Mouse (Mus musculus): ENCODE measurements around the gene Apol7c. TPM values are rescaled to one million over a fixed set of nuclear protein-coding genes. Genes with fewer than 3 reads are reported as not detected.
"Not testable (repeated sequence)": the region's sequence is repeated elsewhere in the genome, so short reads cannot be mapped to it uniquely, and the experiment has no call there.

The Apol7c gene
- not detected in 2 replicates for polyA plus RNA-seq (2014; fragmentation: Nextera tagmentation; extraction: Ambion mirVana)

GRCm38 (mm10) chr15:77533216-77533615 lies at the start of gene Apol7c:
TSS of gene Apol7c (minus strand) at chr15:77533316.
- Histone ChIP-seq H3K9ac (ENCODE audit: low read length) (no peak within 1 kb of the TSS), H3K36me3 (ENCODE audit: control insufficient read depth, insufficient read depth, low read length) (no peaks in the 10 kb centered on the region), H3K4me2 (ENCODE audit: low read depth, low read length, severe bottlenecking) (no peak within 1 kb of the TSS), H3K4me3 (ENCODE audit: low read depth, low read length) (no peak within 1 kb of the TSS), H3K27ac (ENCODE audit: low read depth, low read length) (no peak within 1 kb of the TSS), H3K4me1 (replicated peaks; ENCODE audit: control insufficient read depth, insufficient read depth, low read length) (no peaks in the 10 kb centered on the region), H3K9me3 (ENCODE audit: control insufficient read depth, low read length) (no peaks in the 10 kb centered on the region), H3K27me3 (ENCODE audit: control insufficient read depth, insufficient read depth, low read length) (no peaks in the 10 kb centered on the region)
- ATAC-seq (replicated peaks; ENCODE audit: low FRiP score) (no peak), DNase-seq (ENCODE audit: low spot score) (no peak)

- DNase-seq (ENCODE audit: low spot score) (no peak), ATAC-seq (replicated peaks; ENCODE audit: low FRiP score) (no peak)
- no peaks in the 10 kb centered on the region for H3K36me3 ChIP-seq (ENCODE audit: control insufficient read depth, insufficient read depth, low read length)
- H3K27ac ChIP-seq (ENCODE audit: low read depth, low read length): no peak overlapping the region
- no peaks in the 10 kb centered on the region for H3K27me3 ChIP-seq (ENCODE audit: control insufficient read depth, insufficient read depth, low read length)
- H3K9ac ChIP-seq (ENCODE audit: low read length): no peak overlapping the region
- WGBS: 56% methylated on average over 1 of the region's 1 CpGs
- no peaks in the 10 kb centered on the region for H3K9me3 ChIP-seq (ENCODE audit: control insufficient read depth, low read length)
- H3K4me2 ChIP-seq (ENCODE audit: low read depth, low read length, severe bottlenecking): no peak overlapping the region
- no peaks in the 10 kb centered on the region for H3K4me1 ChIP-seq (replicated peaks; ENCODE audit: control insufficient read depth, insufficient read depth, low read length)
- H3K4me3 ChIP-seq (ENCODE audit: low read depth, low read length): no peak overlapping the region
Measured at GRCm38 (mm10) chr15:77581681-77582080, 48.6 kb upstream of the Apol7c start.

GRCm38 (mm10) chr15:77579311-77579710 lies 46.2 kb upstream of the Apol7c start:
- no peak overlapping the region for H3K4me2 ChIP-seq (ENCODE audit: low read depth, low read length, severe bottlenecking)
- no peaks in the 10 kb centered on the region for H3K27me3 ChIP-seq (ENCODE audit: control insufficient read depth, insufficient read depth, low read length)
- H3K36me3 ChIP-seq (ENCODE audit: control insufficient read depth, insufficient read depth, low read length): no peaks in the 10 kb centered on the region
- no peak for ATAC-seq (replicated peaks; ENCODE audit: low FRiP score)
- H3K4me3 ChIP-seq (ENCODE audit: low read depth, low read length): no peak overlapping the region
- H3K4me1 ChIP-seq (replicated peaks; ENCODE audit: control insufficient read depth, insufficient read depth, low read length): no peaks in the 10 kb centered on the region
- 83% methylated on average over 4 of the region's 4 CpGs for WGBS
- DNase-seq (ENCODE audit: low spot score): no peak
- H3K27ac ChIP-seq (ENCODE audit: low read depth, low read length): no peak overlapping the region
- H3K9me3 ChIP-seq (ENCODE audit: control insufficient read depth, low read length): no peaks in the 10 kb centered on the region
- H3K9ac ChIP-seq (ENCODE audit: low read length): no peak overlapping the region

GRCm38 (mm10) chr15:77578801-77579200 lies 45.7 kb upstream of the Apol7c start:
- no peak overlapping the region for H3K4me3 ChIP-seq (ENCODE audit: low read depth, low read length)

GRCm38 (mm10) chr15:77563219-77563618 lies 30.1 kb upstream of the Apol7c start:
- no peaks in the 10 kb centered on the region for H3K9me3 ChIP-seq (ENCODE audit: control insufficient read depth, low read length)

More at GRCm38 (mm10) chr15:77578801-77579200, 45.7 kb upstream of the Apol7c start:
- H3K27ac ChIP-seq (ENCODE audit: low read depth, low read length): no peak overlapping the region
- DNase-seq (ENCODE audit: low spot score): no peak
- H3K9me3 ChIP-seq (ENCODE audit: control insufficient read depth, low read length): no peaks in the 10 kb centered on the region
- WGBS: 98% methylated on average over 2 of the region's 2 CpGs
- no peaks in the 10 kb centered on the region for H3K27me3 ChIP-seq (ENCODE audit: control insufficient read depth, insufficient read depth, low read length)
- H3K9ac ChIP-seq (ENCODE audit: low read length): no peak overlapping the region
- no peaks in the 10 kb centered on the region for H3K4me1 ChIP-seq (replicated peaks; ENCODE audit: control insufficient read depth, insufficient read depth, low read length)
- H3K36me3 ChIP-seq (ENCODE audit: control insufficient read depth, insufficient read depth, low read length): no peaks in the 10 kb centered on the region
- H3K4me2 ChIP-seq (ENCODE audit: low read depth, low read length, severe bottlenecking): no peak overlapping the region
- no peak for ATAC-seq (replicated peaks; ENCODE audit: low FRiP score)

GRCm38 (mm10) chr15:77561792-77562191 lies 28.7 kb upstream of the Apol7c start, which contains the start of gene 1700025B11Rik:
TSS of gene 1700025B11Rik (minus strand) at chr15:77561892.
- no peak for ATAC-seq (replicated peaks; ENCODE audit: low FRiP score)
- Histone ChIP-seq H3K9ac (ENCODE audit: low read length) (no peak within 1 kb of the TSS), H3K36me3 (ENCODE audit: control insufficient read depth, insufficient read depth, low read length) (no peaks in the 10 kb centered on the region), H3K9me3 (ENCODE audit: control insufficient read depth, low read length) (no peaks in the 10 kb centered on the region), H3K4me3 (ENCODE audit: low read depth, low read length) (no peak within 1 kb of the TSS), H3K27ac (ENCODE audit: low read depth, low read length) (no peak within 1 kb of the TSS), H3K4me1 (replicated peaks; ENCODE audit: control insufficient read depth, insufficient read depth, low read length) (no peaks in the 10 kb centered on the region), H3K27me3 (ENCODE audit: control insufficient read depth, insufficient read depth, low read length) (no peaks in the 10 kb centered on the region), H3K4me2 (ENCODE audit: low read depth, low read length, severe bottlenecking) (no peak within 1 kb of the TSS)
- no peak for DNase-seq (ENCODE audit: low spot score)

More at GRCm38 (mm10) chr15:77563219-77563618, 30.1 kb upstream of the Apol7c start:
- H3K4me1 ChIP-seq (replicated peaks; ENCODE audit: control insufficient read depth, insufficient read depth, low read length): no peaks in the 10 kb centered on the region
- H3K36me3 ChIP-seq (ENCODE audit: control insufficient read depth, insufficient read depth, low read length): no peaks in the 10 kb centered on the region
- no peak overlapping the region for H3K4me3 ChIP-seq (ENCODE audit: low read depth, low read length)
- DNase-seq (ENCODE audit: low spot score) (no peak), ATAC-seq (replicated peaks; ENCODE audit: low FRiP score) (no peak)
- H3K4me2 ChIP-seq (ENCODE audit: low read depth, low read length, severe bottlenecking): no peak overlapping the region
- H3K9ac ChIP-seq (ENCODE audit: low read length): no peak overlapping the region
- no peaks in the 10 kb centered on the region for H3K27me3 ChIP-seq (ENCODE audit: control insufficient read depth, insufficient read depth, low read length)
- no peak overlapping the region for H3K27ac ChIP-seq (ENCODE audit: low read depth, low read length)

- ATAC-seq (replicated peaks; ENCODE audit: low FRiP score); H3K36me3 ChIP-seq (ENCODE audit: control insufficient read depth, insufficient read depth, low read length); H3K4me1 ChIP-seq (replicated peaks; ENCODE audit: control insufficient read depth, insufficient read depth, low read length); H3K27me3 ChIP-seq (ENCODE audit: control insufficient read depth, insufficient read depth, low read length); H3K4me2 ChIP-seq (ENCODE audit: low read depth, low read length, severe bottlenecking); H3K4me3 ChIP-seq (ENCODE audit: low read depth, low read length); H3K9ac ChIP-seq (ENCODE audit: low read length); H3K27ac ChIP-seq (ENCODE audit: low read depth, low read length); H3K9me3 ChIP-seq (ENCODE audit: control insufficient read depth, low read length): not testable (repeated sequence)
- WGBS: 54% methylated on average over 1 of the region's 1 CpGs
- DNase-seq (ENCODE audit: low spot score): peak; percentile 8
Measured at GRCm38 (mm10) chr15:77539221-77539620, 6.1 kb upstream of the Apol7c start.

- DNase-seq (ENCODE audit: low spot score): peak; percentile 78
- H3K27ac ChIP-seq (ENCODE audit: low read depth, low read length); ATAC-seq (replicated peaks; ENCODE audit: low FRiP score); H3K4me2 ChIP-seq (ENCODE audit: low read depth, low read length, severe bottlenecking); H3K4me3 ChIP-seq (ENCODE audit: low read depth, low read length); H3K36me3 ChIP-seq (ENCODE audit: control insufficient read depth, insufficient read depth, low read length); H3K9ac ChIP-seq (ENCODE audit: low read length); H3K27me3 ChIP-seq (ENCODE audit: control insufficient read depth, insufficient read depth, low read length); H3K4me1 ChIP-seq (replicated peaks; ENCODE audit: control insufficient read depth, insufficient read depth, low read length); H3K9me3 ChIP-seq (ENCODE audit: control insufficient read depth, low read length): not testable (repeated sequence)
- 16% methylated on average over 6 of the region's 6 CpGs for WGBS
Measured at GRCm38 (mm10) chr15:77523186-77523843, 9.8 kb downstream of the Apol7c start.

- H3K27ac ChIP-seq (ENCODE audit: low read depth, low read length); H3K27me3 ChIP-seq (ENCODE audit: control insufficient read depth, insufficient read depth, low read length); H3K9me3 ChIP-seq (ENCODE audit: control insufficient read depth, low read length); H3K4me1 ChIP-seq (replicated peaks; ENCODE audit: control insufficient read depth, insufficient read depth, low read length); DNase-seq (ENCODE audit: low spot score); H3K4me2 ChIP-seq (ENCODE audit: low read depth, low read length, severe bottlenecking); ATAC-seq (replicated peaks; ENCODE audit: low FRiP score); H3K9ac ChIP-seq (ENCODE audit: low read length); H3K36me3 ChIP-seq (ENCODE audit: control insufficient read depth, insufficient read depth, low read length); H3K4me3 ChIP-seq (ENCODE audit: low read depth, low read length): not testable (repeated sequence)
- 76% methylated on average over 4 of the region's 4 CpGs for WGBS
Measured at GRCm38 (mm10) chr15:77520596-77520995, 12.5 kb downstream of the Apol7c start.

All from forebrain, embryonic 11.5 days (tissue).